Mouse (Mus musculus) splenic B cell, adult 2 months (primary cell): ENCODE data around the gene Hist2h4.
A peak's percentile ranks its signal among the peaks of the same experiment; 100 is the strongest.
"Not testable (repeated sequence)": the region's sequence is repeated elsewhere in the genome, so short reads cannot be mapped to it uniquely, and the experiment has no call there.

ENCODE experiments used
- DNase-seq: peaks from one replicate; pipeline ENCODE4 v3.0.0-alpha.2; 2011; ENCODE audit warnings: low read depth, low spot score
- H3K27me3 ChIP-seq: 2 replicates; pipeline ENCODE4 v1.6.1; 2012; ENCODE audit warnings: mild to moderate bottlenecking, low read length, moderate library complexity, mixed read lengths; ENCODE audit not compliant: control insufficient read depth, poor library complexity, insufficient read depth, severe bottlenecking
- H3K36me3 ChIP-seq: 2 replicates; pipeline ENCODE4 v1.6.1; 2012; ENCODE audit warnings: mild to moderate bottlenecking, low read length, moderate library complexity, mixed read lengths; ENCODE audit not compliant: control insufficient read depth, poor library complexity, insufficient read depth, severe bottlenecking

Hist2h4 gene

DNA sequence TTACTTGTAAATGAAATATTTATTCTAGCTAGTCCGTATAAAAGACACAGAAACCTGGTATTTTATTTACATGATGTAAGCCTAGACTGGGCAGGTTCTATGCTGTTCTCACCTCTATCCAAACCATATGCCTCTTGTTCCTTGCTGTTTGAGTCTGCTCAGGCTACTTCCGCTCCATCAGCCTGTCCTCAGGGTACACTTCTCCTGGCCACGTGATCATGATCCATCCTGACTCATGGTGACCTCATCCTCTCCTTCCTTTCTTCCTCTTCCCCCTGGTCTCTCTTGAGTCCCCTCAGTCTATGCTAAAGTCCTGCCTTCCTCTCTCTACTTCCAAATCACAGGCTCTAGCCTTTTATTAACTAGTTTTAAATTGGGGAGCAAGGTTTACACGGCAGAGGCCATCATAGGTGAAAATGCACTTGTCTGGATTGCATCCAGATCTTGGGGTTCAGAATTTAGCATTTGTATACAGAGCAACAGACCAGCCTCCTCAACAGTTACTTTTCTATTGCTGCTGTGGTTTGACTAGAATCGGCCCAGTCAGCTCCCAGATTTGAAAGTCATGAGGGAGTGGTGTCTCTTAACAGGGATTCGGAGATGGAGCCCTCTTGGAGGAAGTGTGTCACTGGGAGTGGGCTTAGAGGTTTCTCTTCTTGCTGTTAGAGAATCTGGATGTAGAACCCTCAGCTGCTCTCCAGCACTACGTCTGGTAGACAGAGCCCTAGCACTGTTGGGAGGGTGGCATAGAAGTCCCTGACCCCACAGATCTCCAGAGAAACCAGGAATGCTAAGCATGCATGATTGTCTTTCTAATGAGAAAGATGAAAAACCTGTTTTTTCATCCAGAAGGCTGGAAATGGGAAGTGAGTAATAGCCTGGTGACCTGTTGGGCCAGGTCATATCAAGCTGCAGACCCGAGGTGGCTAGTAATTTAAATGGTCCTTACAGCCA lies 36.1 kb downstream of the Hist2h4 start:
- Histone ChIP-seq H3K36me3 (no peaks in the 10 kb centered on the region; the same call in 1 of the 2 replicates), H3K27me3 (no peaks in the 10 kb centered on the region)
- no peak for DNase-seq

DNA sequence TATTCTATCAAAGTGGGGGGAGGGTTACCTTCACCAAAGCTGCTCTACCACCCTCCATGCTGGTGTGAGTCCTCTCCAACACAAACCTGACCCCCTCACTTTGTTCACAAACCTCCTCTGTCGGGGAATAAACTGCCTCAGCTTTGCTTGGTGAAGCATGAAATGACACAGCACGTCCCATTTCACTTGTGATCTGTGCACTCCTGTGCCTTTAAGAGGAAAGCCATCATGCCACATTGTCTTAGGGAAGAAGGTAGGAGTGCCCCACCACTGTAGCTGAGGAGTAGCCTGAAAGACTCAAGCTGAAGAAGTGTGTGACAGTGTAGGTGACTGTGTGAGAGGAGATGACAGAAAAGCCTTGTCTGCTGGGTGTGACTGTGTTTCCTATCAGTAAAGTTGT lies 37.7 kb downstream of the Hist2h4 start:
- DNase-seq: no peak
- no peaks in the 10 kb centered on the region for H3K27me3 ChIP-seq
- no peaks in the 10 kb centered on the region; the same call in 1 of the 2 replicates for H3K36me3 ChIP-seq

GRCm38 (mm10) chr3:96222774-96223173 lies 40.3 kb downstream of the Hist2h4 start:
- no peaks in the 10 kb centered on the region for H3K27me3 ChIP-seq
- H3K36me3 ChIP-seq: no peaks in the 10 kb centered on the region; the same call in 1 of the 2 replicates
- DNase-seq: no peak

GRCm38 (mm10) chr3:96221640-96222038 lies 41.5 kb downstream of the Hist2h4 start:
- Histone ChIP-seq H3K27me3 (no peaks in the 10 kb centered on the region), H3K36me3 (no peaks in the 10 kb centered on the region; the same call in 1 of the 2 replicates)
- DNase-seq: peak; percentile 35

- DNase-seq: peak; percentile 96
These were observed 42.1 kb downstream of the Hist2h4 start, which contains the start of the genes Hist2h2ac and Hist2h2be for GRCm38 (mm10) chr3:96220765-96221639. Hist2h2ac (minus strand) TSS chr3:96220880. Hist2h2be (plus strand) TSS chr3:96221119.

GRCm38 (mm10) chr3:96220131-96220764 lies 42.9 kb downstream of the Hist2h4 start:
- not testable (repeated sequence) for H3K27me3 ChIP-seq
- DNase-seq: peak; percentile 58

More at GRCm38 (mm10) chr3:96220765-96221639, 42.1 kb downstream of the Hist2h4 start, which contains the start of the genes Hist2h2ac and Hist2h2be:
- H3K27me3 ChIP-seq: no peaks in the 10 kb centered on the region
- H3K36me3 ChIP-seq: no peaks in the 10 kb centered on the region; the same call in 1 of the 2 replicates

GRCm38 (mm10) chr3:96219661-96220130 lies 43.4 kb downstream of the Hist2h4 start, which contains the start of the genes Bola1 and Hist2h2ab:
Bola1 (minus strand) TSS chr3:96219709.
Hist2h2ab (plus strand) TSS chr3:96219865.
- Histone ChIP-seq H3K27me3 (no peaks in the 10 kb centered on the region), H3K36me3 (no peaks in the 10 kb centered on the region; the same call in 1 of the 2 replicates)
- peak; percentile 89 for DNase-seq

More at GRCm38 (mm10) chr3:96220131-96220764, 42.9 kb downstream of the Hist2h4 start:
- not testable (repeated sequence) for H3K36me3 ChIP-seq

DNA sequence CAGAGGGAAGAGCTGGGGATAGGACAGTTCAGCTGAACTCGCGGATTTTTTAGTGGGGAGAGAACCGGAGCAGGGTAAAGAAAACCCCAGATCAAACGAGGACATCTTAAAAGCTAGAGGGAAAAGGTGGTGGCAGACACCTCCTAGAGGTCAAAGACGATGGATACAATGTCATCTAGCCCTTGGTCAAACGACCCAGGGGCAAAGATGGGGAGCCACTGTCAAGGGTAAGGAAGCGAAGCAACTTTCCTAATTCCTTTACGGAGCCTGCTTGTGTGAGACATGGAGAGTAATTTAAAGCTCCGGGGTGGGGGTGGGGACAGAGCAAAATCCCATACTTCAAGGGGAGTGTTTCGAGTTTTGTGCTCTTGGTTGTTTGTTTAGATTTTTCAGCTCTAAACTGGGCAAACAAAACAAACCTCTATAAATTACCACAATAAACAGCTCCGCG lies 43.9 kb downstream of the Hist2h4 start:
- DNase-seq: peak; percentile 75
- Histone ChIP-seq H3K27me3 (no peaks in the 10 kb centered on the region), H3K36me3 (no peaks in the 10 kb centered on the region; the same call in 1 of the 2 replicates)
